Mouse (Mus musculus): ENCODE measurements around the gene Foxn3.

- TF ChIP-seq POLR2A (IDR thresholded peaks at IDR 0.05; ENCODE audit: borderline replicate concordance, extremely low read depth, insufficient read depth, insufficient read length, poor library complexity, severe bottlenecking) (no peak), CTCF (IDR thresholded peaks at IDR 0.05; ENCODE audit: borderline replicate concordance, extremely low read depth, insufficient read depth, insufficient read length) (no peak)
Observed at GRCm38 (mm10) chr12:99368251-99368650, 195.1 kb downstream of the Foxn3 start.
